In the genomic region with DNA sequence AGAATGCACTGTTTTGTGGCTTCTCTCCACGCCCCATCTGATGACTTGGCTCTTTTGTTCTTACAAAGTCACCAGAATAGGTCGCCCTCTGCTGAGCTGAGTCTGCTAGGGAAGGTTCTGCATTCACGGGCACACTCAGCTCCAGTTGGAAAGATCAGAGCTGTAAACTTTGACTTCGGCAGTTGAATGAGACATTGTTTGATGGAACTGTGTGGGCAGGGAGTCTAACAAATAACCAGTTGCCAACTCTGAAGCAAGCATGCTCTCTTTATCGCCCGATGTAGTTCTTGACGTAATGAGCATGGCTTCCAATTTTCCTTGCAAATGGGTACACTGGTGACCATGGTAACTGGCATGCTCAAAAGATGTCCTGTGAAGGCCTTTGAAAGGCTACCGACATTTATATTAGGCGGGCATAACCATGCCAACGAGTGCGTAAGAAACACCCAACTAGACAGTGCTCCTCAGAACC, we compare ENCODE assay signal across 8 mouse cellular contexts.
DNase-seq lines count a peak whose midpoint lies in the region.

No protein-coding gene starts in this region.

- no peaks in the 10 kb centered on the region for H3K9me3 ChIP-seq in heart, embryonic 10.5 days
- H3K9me3 ChIP-seq in hindbrain, embryonic 10.5 days: no peaks in the 10 kb centered on the region

- WGBS in heart, embryonic 10.5 days: 75% methylated on average over 11 of the region's 11 CpGs
- WGBS in hindbrain, embryonic 10.5 days: 60% methylated on average over 11 of the region's 11 CpGs

- no peak overlapping the region for H3K27ac ChIP-seq in heart, embryonic 10.5 days
- H3K27ac ChIP-seq in hindbrain, embryonic 10.5 days: no peak overlapping the region

- H3K4me3 ChIP-seq in heart, embryonic 10.5 days: no peak overlapping the region
- H3K4me3 ChIP-seq in hindbrain, embryonic 10.5 days: no peak overlapping the region

- peaks cover 6% of the 10 kb centered on the region; the same call in 1 of the 2 replicates for H3K27me3 ChIP-seq in heart, embryonic 10.5 days (ENCODE audit: insufficient read depth, poor library complexity, severe bottlenecking)
- no peaks in the 10 kb centered on the region for H3K27me3 ChIP-seq in hindbrain, embryonic 10.5 days (ENCODE audit: insufficient read depth, poor library complexity, severe bottlenecking)

- DNase-seq in heart, adult 11 months: peak; percentile 82
- no peak for DNase-seq in heart, embryonic 10.5 days (ENCODE audit: low spot score)
- DNase-seq in thymus, postnatal 14 days: peak; percentile 18
- no peak for DNase-seq in thymus, postnatal 25 days
- DNase-seq in hindbrain, embryonic 10.5 days (ENCODE audit: low spot score): peak; percentile 18
- DNase-seq in left cerebral cortex, postnatal 4 days: peak; percentile 39
- DNase-seq in c-Kit-positive CD71-positive TER-119-positive erythroid progenitor cells, embryonic 14.5 days (ENCODE audit: low spot score): no peak
- no peak for DNase-seq in natural killer cell, adult 2 months (ENCODE audit: low spot score in 2 of 2)

- no peaks in the 10 kb centered on the region for H3K4me1 ChIP-seq in heart, embryonic 10.5 days
- peaks cover 18% of the 10 kb centered on the region for H3K4me1 ChIP-seq in hindbrain, embryonic 10.5 days (replicated peaks)

- intact Hi-C loops in left cerebral cortex, postnatal 4 days (cut with DNase I): no loop called here

- no peaks in the 10 kb centered on the region for H3K36me3 ChIP-seq in heart, embryonic 10.5 days
- no peaks in the 10 kb centered on the region for H3K36me3 ChIP-seq in hindbrain, embryonic 10.5 days

Comparison
In these comparisons a context has a peak if more than half of its experiments do, and no peak if none do; other contexts are left out.
1. DNase-seq: peak in heart, adult 11 months (single experiment), thymus, postnatal 14 days (single experiment), hindbrain, embryonic 10.5 days (single experiment) and left cerebral cortex, postnatal 4 days (single experiment); none in heart, embryonic 10.5 days (single experiment), thymus, postnatal 25 days (single experiment), c-Kit-positive CD71-positive TER-119-positive erythroid progenitor cells, embryonic 14.5 days (single experiment) and natural killer cell, adult 2 months (0 of 2).